Mouse (Mus musculus): Measurements from ENCODE around the gene Wnt5b. TPM values are rescaled to one million over a fixed set of nuclear protein-coding genes. Genes with fewer than 3 reads are reported as not detected.

The Wnt5b gene
- polyA plus RNA-seq, 1 experiment from 2014 or later, result 0.30 TPM

DNA sequence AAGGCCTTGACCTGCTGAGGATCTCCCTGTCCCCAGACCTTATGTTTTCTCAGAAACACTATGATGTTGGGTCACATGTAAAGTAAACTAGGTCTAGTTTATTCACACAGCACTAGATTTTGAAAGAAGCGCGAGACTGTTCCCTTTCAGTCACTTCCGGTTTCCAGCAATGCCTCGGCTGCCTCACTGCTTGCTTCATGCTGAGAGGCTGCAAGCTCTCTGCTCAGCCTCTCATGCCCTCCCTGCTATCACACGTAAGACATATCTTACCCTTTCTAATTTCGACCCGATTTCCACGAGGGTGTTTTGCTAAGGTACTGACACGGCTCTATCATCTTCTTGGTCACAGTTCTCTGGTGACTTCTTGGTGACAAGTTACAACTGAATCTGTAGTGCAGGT is 42.1 kb downstream of the Wnt5b start:
- H3K4me1 ChIP-seq (replicated peaks), result 0 out of 2 replicates have a peak, but pooled peaks cover 4% of the 10 kb centered on the region
- ATAC-seq (ENCODE audit: insufficient read depth), result no peak
- no peaks in the 10 kb centered on the region for H3K27me3 ChIP-seq
- no peaks in the 10 kb centered on the region for H3K9me3 ChIP-seq (replicated peaks)
- H3K4me2 ChIP-seq, result no peak overlapping the region
- H3K9ac ChIP-seq, result no peak overlapping the region
- H3K36me3 ChIP-seq (replicated peaks), result no peaks in the 10 kb centered on the region
- no peak overlapping the region for H3K4me3 ChIP-seq (replicated peaks)
- no peak overlapping the region for H3K27ac ChIP-seq (replicated peaks)
- WGBS (ENCODE audit: insufficient replicate concordance), result 35% methylated on average over 9 of the region's 9 CpGs

DNA sequence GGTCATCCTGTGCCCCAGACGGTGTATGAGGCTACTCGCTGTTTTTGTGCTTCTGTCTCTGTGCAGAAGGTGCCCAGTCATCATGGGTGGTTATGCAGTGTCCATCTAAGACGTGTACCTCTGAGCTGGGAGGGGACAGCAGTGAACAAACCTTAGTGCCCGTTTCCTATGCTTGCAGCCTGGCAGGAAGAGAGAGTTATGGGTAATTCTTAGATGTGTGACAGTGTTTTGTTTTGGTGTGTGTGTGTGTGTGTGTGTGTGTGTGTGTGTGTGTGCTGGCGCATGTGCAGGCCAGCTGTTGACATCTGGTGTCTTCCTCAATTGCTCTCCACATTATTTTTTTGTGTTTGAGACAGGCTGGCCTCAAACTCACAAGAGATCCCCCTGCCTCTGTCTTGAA is 44.1 kb downstream of the Wnt5b start:
- Histone ChIP-seq H3K4me1 (replicated peaks) (0 out of 2 replicates have a peak, but pooled peaks cover 4% of the 10 kb centered on the region), H3K27me3 (no peaks in the 10 kb centered on the region)
- ATAC-seq (ENCODE audit: insufficient read depth), result no peak

GRCm38 (mm10) chr6:119499271-119499670 is 44.9 kb downstream of the Wnt5b start:
- H3K4me3 ChIP-seq (replicated peaks), result no peak overlapping the region
- 0 out of 2 replicates have a peak, but pooled peaks cover 4% of the 10 kb centered on the region for H3K4me1 ChIP-seq (replicated peaks)
- 16% methylated on average over 5 of the region's 5 CpGs for WGBS (ENCODE audit: insufficient replicate concordance)
- H3K36me3 ChIP-seq (replicated peaks), result no peaks in the 10 kb centered on the region
- no peak overlapping the region for H3K9ac ChIP-seq
- no peak overlapping the region for H3K27ac ChIP-seq (replicated peaks)
- no peaks in the 10 kb centered on the region for H3K9me3 ChIP-seq (replicated peaks)
- H3K27me3 ChIP-seq, result no peaks in the 10 kb centered on the region
- ATAC-seq (ENCODE audit: insufficient read depth), result no peak
- H3K4me2 ChIP-seq, result no peak overlapping the region

More for the DNA sequence above, 44.1 kb downstream of the Wnt5b start:
- Histone ChIP-seq H3K4me3 (replicated peaks) (no peak overlapping the region), H3K4me2 (no peak overlapping the region), H3K9ac (no peak overlapping the region), H3K9me3 (replicated peaks) (no peaks in the 10 kb centered on the region), H3K36me3 (replicated peaks) (no peaks in the 10 kb centered on the region), H3K27ac (replicated peaks) (no peak overlapping the region)
- WGBS (ENCODE audit: insufficient replicate concordance), result 30% methylated on average over 5 of the region's 5 CpGs

DNA sequence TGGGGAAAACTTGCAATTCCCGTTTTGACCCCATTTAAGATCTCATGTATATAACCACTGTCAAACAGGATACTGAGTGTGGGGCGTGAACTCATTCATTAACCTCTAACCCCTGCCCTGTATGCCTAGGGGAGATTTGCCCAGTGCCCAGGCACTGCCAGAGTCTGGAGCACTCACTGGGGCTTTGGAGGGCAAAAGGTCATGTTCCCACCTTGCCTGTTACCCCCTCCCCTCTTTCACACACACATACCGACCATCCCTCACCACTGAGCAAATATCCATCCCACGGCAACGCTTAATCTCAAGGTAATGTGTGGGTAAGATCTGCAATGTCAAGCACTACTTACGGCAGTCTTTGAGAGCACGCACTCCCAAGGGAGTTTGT is 51.5 kb downstream of the Wnt5b start:
- Histone ChIP-seq H3K27ac (replicated peaks) (no peak overlapping the region), H3K9ac (no peak overlapping the region), H3K36me3 (replicated peaks) (no peaks in the 10 kb centered on the region), H3K27me3 (no peaks in the 10 kb centered on the region), H3K4me1 (replicated peaks) (0 out of 2 replicates have a peak, but pooled peaks cover 2% of the 10 kb centered on the region), H3K9me3 (replicated peaks) (no peaks in the 10 kb centered on the region), H3K4me3 (replicated peaks) (no peak overlapping the region), H3K4me2 (no peak overlapping the region)
- 65% methylated on average over 7 of the region's 7 CpGs for WGBS (ENCODE audit: insufficient replicate concordance)
- ATAC-seq (ENCODE audit: insufficient read depth), result no peak

- 48% methylated on average over 9 of the region's 9 CpGs for WGBS (ENCODE audit: insufficient replicate concordance)
- H3K27ac ChIP-seq (replicated peaks), result no peak overlapping the region
These were observed 52.0 kb downstream of the Wnt5b start for GRCm38 (mm10) chr6:119491997-119492629.

GRCm38 (mm10) chr6:119491006-119491405 is 53.1 kb downstream of the Wnt5b start:
- H3K27me3 ChIP-seq, result no peaks in the 10 kb centered on the region
- H3K9me3 ChIP-seq (replicated peaks), result no peaks in the 10 kb centered on the region
- peaks cover 2% of the 10 kb centered on the region; the same call in 1 of the 2 replicates for H3K4me1 ChIP-seq (replicated peaks)
- WGBS (ENCODE audit: insufficient replicate concordance), result 62% methylated on average over 11 of the region's 11 CpGs
- no peak overlapping the region for H3K4me3 ChIP-seq (replicated peaks)
- H3K4me2 ChIP-seq, result no peak overlapping the region
- H3K36me3 ChIP-seq (replicated peaks), result no peaks in the 10 kb centered on the region
- no peak for ATAC-seq (ENCODE audit: insufficient read depth)
- no peak overlapping the region for H3K9ac ChIP-seq
- H3K27ac ChIP-seq (replicated peaks), result no peak overlapping the region

More at GRCm38 (mm10) chr6:119491997-119492629, 52.0 kb downstream of the Wnt5b start:
- Histone ChIP-seq H3K27me3 (no peaks in the 10 kb centered on the region), H3K9ac (no peak overlapping the region), H3K4me1 (replicated peaks) (peaks cover 2% of the 10 kb centered on the region; the same call in 1 of the 2 replicates), H3K4me2 (no peak overlapping the region), H3K36me3 (replicated peaks) (no peaks in the 10 kb centered on the region), H3K4me3 (replicated peaks) (no peak overlapping the region), H3K9me3 (replicated peaks) (no peaks in the 10 kb centered on the region)
- ATAC-seq (ENCODE audit: insufficient read depth), result no peak

- 67% methylated on average over 11 of the region's 11 CpGs for WGBS (ENCODE audit: insufficient replicate concordance)
- Histone ChIP-seq H3K4me2 (no peak overlapping the region), H3K9me3 (replicated peaks) (no peaks in the 10 kb centered on the region), H3K9ac (no peak overlapping the region), H3K4me3 (replicated peaks) (no peak overlapping the region), H3K36me3 (replicated peaks) (no peaks in the 10 kb centered on the region), H3K27ac (replicated peaks) (no peak overlapping the region), H3K27me3 (no peaks in the 10 kb centered on the region), H3K4me1 (replicated peaks) (peaks cover 4% of the 10 kb centered on the region; the same call in 1 of the 2 replicates)
- ATAC-seq (ENCODE audit: insufficient read depth), result no peak
These were observed 53.6 kb downstream of the Wnt5b start for GRCm38 (mm10) chr6:119490549-119490948.

GRCm38 (mm10) chr6:119489765-119490164 is 54.4 kb downstream of the Wnt5b start:
- peaks cover 5% of the 10 kb centered on the region; the same call in 1 of the 2 replicates for H3K4me1 ChIP-seq (replicated peaks)
- H3K9ac ChIP-seq, result no peak overlapping the region
- no peak overlapping the region for H3K4me3 ChIP-seq (replicated peaks)
- ATAC-seq (ENCODE audit: insufficient read depth), result no peak
- H3K27ac ChIP-seq (replicated peaks), result no peak overlapping the region
- H3K9me3 ChIP-seq (replicated peaks), result no peaks in the 10 kb centered on the region
- H3K4me2 ChIP-seq, result no peak overlapping the region
- WGBS (ENCODE audit: insufficient replicate concordance), result 14% methylated on average over 5 of the region's 5 CpGs
- no peaks in the 10 kb centered on the region for H3K36me3 ChIP-seq (replicated peaks)
- H3K27me3 ChIP-seq, result no peaks in the 10 kb centered on the region

DNA sequence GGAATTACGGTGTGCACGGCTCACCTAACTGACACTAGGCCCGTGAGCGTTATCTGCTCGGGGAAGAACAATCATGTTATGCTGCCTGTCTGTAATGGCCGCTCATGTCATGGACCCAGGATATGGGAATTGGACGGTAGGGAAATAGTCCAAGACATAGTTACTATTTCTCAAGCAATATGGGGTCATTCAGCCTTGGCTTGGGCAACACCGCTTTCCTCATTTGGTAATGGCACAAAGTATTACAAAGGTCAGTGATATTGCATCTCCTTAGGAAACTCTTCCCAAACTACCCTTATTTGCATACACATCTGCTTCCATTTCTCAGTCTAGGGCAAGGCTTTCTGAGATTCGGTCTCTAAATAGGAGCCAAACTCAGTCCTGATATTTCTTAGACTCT is 56.5 kb downstream of the Wnt5b start:
- WGBS (ENCODE audit: insufficient replicate concordance), result 77% methylated on average over 9 of the region's 9 CpGs
- ATAC-seq (ENCODE audit: insufficient read depth), result no peak
- H3K36me3 ChIP-seq (replicated peaks), result peaks cover 15% of the 10 kb centered on the region
- no peaks in the 10 kb centered on the region for H3K27me3 ChIP-seq
- H3K27ac ChIP-seq (replicated peaks), result no peak overlapping the region
- H3K9ac ChIP-seq, result no peak overlapping the region
- H3K9me3 ChIP-seq (replicated peaks), result no peaks in the 10 kb centered on the region
- no peak overlapping the region for H3K4me2 ChIP-seq
- H3K4me1 ChIP-seq (replicated peaks), result peaks cover 18% of the 10 kb centered on the region
- no peak overlapping the region for H3K4me3 ChIP-seq (replicated peaks)

- Histone ChIP-seq H3K36me3 (replicated peaks) (peaks cover 15% of the 10 kb centered on the region), H3K27me3 (no peaks in the 10 kb centered on the region), H3K9ac (no peak overlapping the region), H3K9me3 (replicated peaks) (no peaks in the 10 kb centered on the region), H3K4me1 (replicated peaks) (peaks cover 21% of the 10 kb centered on the region), H3K27ac (replicated peaks) (no peak overlapping the region), H3K4me3 (replicated peaks) (no peak overlapping the region), H3K4me2 (no peak overlapping the region)
- WGBS (ENCODE audit: insufficient replicate concordance), result 72% methylated on average over 7 of the region's 7 CpGs
- ATAC-seq (ENCODE audit: insufficient read depth), result no peak
These were observed 57.1 kb downstream of the Wnt5b start for GRCm38 (mm10) chr6:119487085-119487458.

DNA sequence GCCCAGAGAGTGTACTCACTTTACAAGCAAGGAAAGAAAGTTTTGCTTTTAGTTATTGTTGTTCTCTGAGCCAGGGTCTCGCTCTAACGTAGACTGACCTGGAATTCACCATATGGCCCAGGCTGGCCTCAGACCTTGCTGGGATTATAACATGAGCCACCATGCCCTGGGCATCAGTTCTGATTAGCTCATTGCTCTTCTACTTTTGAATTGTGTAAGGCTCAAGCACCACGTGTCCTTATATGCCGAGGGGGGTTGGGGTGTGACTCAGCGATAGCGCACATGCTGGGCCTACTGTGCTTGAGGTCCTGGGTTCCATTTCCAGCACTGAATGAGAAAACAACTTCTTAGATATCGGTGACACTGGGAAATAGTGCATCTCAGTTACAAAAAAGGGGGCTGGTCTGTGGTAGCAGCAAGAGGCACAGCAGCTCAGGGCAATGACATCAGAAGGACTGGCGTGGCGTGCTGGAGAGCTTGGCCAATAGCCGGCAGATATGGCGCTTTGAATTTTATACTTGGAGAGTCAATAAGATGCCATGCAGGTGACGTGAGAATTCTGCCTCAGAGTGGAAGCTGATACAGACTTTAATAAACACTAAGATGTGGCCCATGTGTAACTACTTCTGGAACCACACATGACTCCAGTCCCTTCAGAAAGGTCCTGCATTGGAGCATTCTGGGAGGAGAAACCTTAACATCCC is 57.6 kb downstream of the Wnt5b start:
- WGBS (ENCODE audit: insufficient replicate concordance), result 81% methylated on average over 12 of the region's 12 CpGs
- Histone ChIP-seq H3K9me3 (replicated peaks) (no peaks in the 10 kb centered on the region), H3K27ac (replicated peaks) (no peak overlapping the region), H3K4me1 (replicated peaks) (peaks cover 26% of the 10 kb centered on the region), H3K27me3 (no peaks in the 10 kb centered on the region), H3K9ac (no peak overlapping the region), H3K4me2 (no peak overlapping the region), H3K4me3 (replicated peaks) (no peak overlapping the region), H3K36me3 (replicated peaks) (peaks cover 15% of the 10 kb centered on the region)
- no peak for ATAC-seq (ENCODE audit: insufficient read depth)
